Mouse (Mus musculus): ENCODE results near the gene Igsf21.

Gene Igsf21

GRCm38 (mm10) chr4:140143884-140144525 lies 102.6 kb downstream of the Igsf21 start:
- DNase-seq (ENCODE audit: low read depth, low spot score), result no peak

- no peak for DNase-seq (ENCODE audit: low read depth, low spot score)
These were observed 103.4 kb downstream of the Igsf21 start for GRCm38 (mm10) chr4:140143178-140143577.

- no peak for DNase-seq (ENCODE audit: low read depth, low spot score)
These were observed 106.1 kb downstream of the Igsf21 start for GRCm38 (mm10) chr4:140140485-140140884.

- no peak for DNase-seq (ENCODE audit: low read depth, low spot score)
These were observed 107.7 kb downstream of the Igsf21 start for GRCm38 (mm10) chr4:140138846-140139245.

- no peak for DNase-seq (ENCODE audit: low read depth, low spot score)
These were observed 114.8 kb downstream of the Igsf21 start for GRCm38 (mm10) chr4:140131625-140132321.

GRCm38 (mm10) chr4:140131201-140131600 lies 115.4 kb downstream of the Igsf21 start:
- DNase-seq (ENCODE audit: low read depth, low spot score), result no peak

GRCm38 (mm10) chr4:140129553-140130275 lies 116.9 kb downstream of the Igsf21 start:
- no peak for DNase-seq (ENCODE audit: low read depth, low spot score)

- DNase-seq (ENCODE audit: low read depth, low spot score), result no peak
These were observed 118.5 kb downstream of the Igsf21 start for GRCm38 (mm10) chr4:140128116-140128515.

- DNase-seq (ENCODE audit: low read depth, low spot score), result no peak
These were observed 120.8 kb downstream of the Igsf21 start for GRCm38 (mm10) chr4:140125806-140126205.

- DNase-seq (ENCODE audit: low read depth, low spot score), result no peak
These were observed 124.0 kb downstream of the Igsf21 start for GRCm38 (mm10) chr4:140122534-140122933.

GRCm38 (mm10) chr4:140117275-140117691 lies 129.3 kb downstream of the Igsf21 start:
- no peak for DNase-seq (ENCODE audit: low read depth, low spot score)

- no peak for DNase-seq (ENCODE audit: low read depth, low spot score)
These were observed 130.8 kb downstream of the Igsf21 start for GRCm38 (mm10) chr4:140115756-140116155.

GRCm38 (mm10) chr4:140115053-140115452 lies 131.5 kb downstream of the Igsf21 start:
- no peak for DNase-seq (ENCODE audit: low read depth, low spot score)

GRCm38 (mm10) chr4:140113690-140114475 lies 132.7 kb downstream of the Igsf21 start:
- no peak for DNase-seq (ENCODE audit: low read depth, low spot score)

GRCm38 (mm10) chr4:140109626-140109948 lies 137.0 kb downstream of the Igsf21 start:
- no peak for DNase-seq (ENCODE audit: low read depth, low spot score)

- DNase-seq (ENCODE audit: low read depth, low spot score), result no peak
These were observed 137.5 kb downstream of the Igsf21 start for GRCm38 (mm10) chr4:140108871-140109625.

GRCm38 (mm10) chr4:140107161-140107560 lies 139.4 kb downstream of the Igsf21 start:
- no peak for DNase-seq (ENCODE audit: low read depth, low spot score)

- DNase-seq (ENCODE audit: low read depth, low spot score), result no peak
These were observed 141.8 kb downstream of the Igsf21 start for GRCm38 (mm10) chr4:140104795-140105194.

GRCm38 (mm10) chr4:140103341-140104027 lies 143.1 kb downstream of the Igsf21 start:
- DNase-seq (ENCODE audit: low read depth, low spot score), result no peak

GRCm38 (mm10) chr4:140102581-140103200 lies 143.9 kb downstream of the Igsf21 start:
- DNase-seq (ENCODE audit: low read depth, low spot score), result no peak

Data from CD4-positive, CD25-positive, alpha-beta regulatory T cell, adult 2 months (primary cell).